Mouse (Mus musculus): Measurements from ENCODE around the gene Selplg. TPM values are rescaled to one million over a fixed set of nuclear protein-coding genes. Genes with fewer than 3 reads are reported as not detected.

Selplg gene
- polyA plus RNA-seq, 1 experiment from 2014 or later, result 18.9 TPM

DNA sequence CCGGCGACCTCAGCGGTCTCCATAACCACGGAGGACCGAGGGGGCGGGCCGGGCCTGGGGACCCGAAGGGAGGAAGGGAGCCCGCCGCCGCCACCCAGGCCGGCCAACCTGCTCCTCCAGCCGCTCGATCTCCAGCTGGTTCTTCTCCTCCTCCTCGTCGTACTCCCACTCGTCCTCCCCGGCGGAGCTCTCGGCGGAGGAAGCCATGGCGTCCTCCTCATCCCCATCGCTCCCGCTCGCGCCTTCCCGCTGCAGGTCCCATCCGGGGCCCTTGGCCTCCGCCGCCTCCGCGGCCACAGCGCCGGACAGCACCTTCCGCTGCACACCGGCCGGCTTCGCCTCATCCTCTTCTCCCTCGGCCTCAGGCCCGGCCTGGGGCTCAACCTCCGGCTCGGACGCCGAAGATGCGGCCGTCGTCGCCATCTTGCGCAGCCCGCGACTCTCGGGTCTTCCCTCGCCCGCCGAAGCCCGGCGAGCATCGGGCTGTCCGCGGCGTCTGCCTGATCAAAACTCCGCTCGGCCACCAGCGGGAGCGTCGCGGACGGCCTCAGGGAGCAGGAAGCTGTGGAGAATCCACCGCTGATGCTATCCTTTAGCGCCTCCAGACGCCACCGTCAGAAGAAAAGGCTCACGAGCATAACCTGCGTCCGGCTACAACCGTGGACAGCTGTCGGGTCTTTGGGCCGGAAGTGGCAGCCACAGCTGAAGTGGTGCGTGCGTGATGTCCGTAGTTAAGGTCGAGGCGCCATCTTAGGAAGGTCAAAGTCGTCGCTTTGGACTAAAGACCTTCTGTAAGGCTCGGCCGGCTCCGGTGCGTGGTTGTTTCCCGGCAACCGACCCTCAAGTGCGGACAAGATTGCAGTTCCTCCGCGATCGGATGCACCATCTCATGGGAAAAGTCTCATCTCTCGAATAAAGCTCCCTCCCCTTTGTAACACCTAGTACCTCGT is 61.0 kb downstream of the Selplg start:
- H3K4me1 ChIP-seq (ENCODE audit: insufficient read depth), result peaks cover 29% of the 10 kb centered on the region
- H3K9ac ChIP-seq (replicated peaks), result peak overlapping the region; percentile 93
- H3K4me2 ChIP-seq (ENCODE audit: low read depth, low read length), result peak overlapping the region; percentile 97
- WGBS (ENCODE audit: insufficient replicate concordance), result under 1% methylated on average over 93 of the region's 97 CpGs
- DNase-seq (peak; percentile 87), ATAC-seq (peak; percentile 82)
- no peak for TF ChIP-seq CTCF (IDR thresholded peaks at IDR 0.05; ENCODE audit: low read depth)
- TF ChIP-seq EP300 (IDR thresholded peaks at IDR 0.05; ENCODE audit: low read depth), result peak; percentile 90
- H3K36me3 ChIP-seq (replicated peaks; ENCODE audit: insufficient read depth, low read length), result peaks cover 25% of the 10 kb centered on the region
- H3K27ac ChIP-seq (ENCODE audit: low read depth), result peak overlapping the region; percentile 92
- no peaks in the 10 kb centered on the region for H3K27me3 ChIP-seq (ENCODE audit: insufficient read depth, low read length)
- H3K4me3 ChIP-seq (ENCODE audit: low read depth, low read length), result peak overlapping the region; percentile 88
- no peaks in the 10 kb centered on the region for H3K9me3 ChIP-seq (ENCODE audit: low read length)

DNA sequence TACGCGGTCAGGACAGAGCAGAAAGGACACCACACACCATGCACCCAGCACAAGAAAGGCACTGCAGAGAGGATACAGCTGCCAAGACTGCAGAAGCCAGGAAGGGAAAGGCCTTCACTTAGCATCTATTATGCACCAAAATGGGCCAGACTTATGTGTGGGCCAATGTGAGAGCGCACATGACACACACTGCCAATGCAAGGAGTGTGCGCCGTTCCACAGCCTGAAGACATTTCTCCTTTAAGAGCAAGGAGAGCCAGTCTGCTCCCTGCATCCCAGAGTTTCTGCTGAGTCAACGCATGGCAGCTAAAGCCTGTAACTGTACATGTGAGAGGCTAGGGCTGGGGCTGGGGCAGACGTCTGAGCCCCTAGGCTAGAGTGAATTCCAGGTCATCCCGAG is 63.6 kb downstream of the Selplg start:
- ATAC-seq, result no peak
- Histone ChIP-seq H3K27me3 (ENCODE audit: insufficient read depth, low read length) (no peaks in the 10 kb centered on the region), H3K27ac (ENCODE audit: low read depth) (no peak overlapping the region), H3K9me3 (ENCODE audit: low read length) (no peaks in the 10 kb centered on the region), H3K4me3 (ENCODE audit: low read depth, low read length) (no peak overlapping the region), H3K4me2 (ENCODE audit: low read depth, low read length) (no peak overlapping the region), H3K4me1 (ENCODE audit: insufficient read depth) (peaks cover 21% of the 10 kb centered on the region), H3K9ac (replicated peaks) (no peak overlapping the region), H3K36me3 (replicated peaks; ENCODE audit: insufficient read depth, low read length) (peaks cover 12% of the 10 kb centered on the region)
- TF ChIP-seq EP300 (IDR thresholded peaks at IDR 0.05; ENCODE audit: low read depth) (no peak), CTCF (IDR thresholded peaks at IDR 0.05; ENCODE audit: low read depth) (no peak)
- no peak for DNase-seq
- 85% methylated on average over 8 of the region's 8 CpGs for WGBS (ENCODE audit: insufficient replicate concordance)

Other genes starting within 250 kb of the Selplg start
- gene Cmklr1, start 182.2 kb downstream of the Selplg start, polyA plus RNA-seq (2015; fragmentation: Nextera tagmentation; extraction: Ambion mirVana), result 3.3 and 3.5 TPM in 2 replicates
- not detected in 2 replicates for gene 1700069L16Rik, start 107.9 kb downstream of the Selplg start, polyA plus RNA-seq (2015; fragmentation: Nextera tagmentation; extraction: Ambion mirVana)
- gene Ficd, start 96.8 kb downstream of the Selplg start, polyA plus RNA-seq (2015; fragmentation: Nextera tagmentation; extraction: Ambion mirVana), result 2.6 and 2.8 TPM in 2 replicates
- gene Sart3, start 60.1 kb downstream of the Selplg start, polyA plus RNA-seq (2015; fragmentation: Nextera tagmentation; extraction: Ambion mirVana), result 6.9 and 7.9 TPM in 2 replicates
- 109 TPM in 2 replicates for gene Iscu, start 59.9 kb downstream of the Selplg start, polyA plus RNA-seq (2015; fragmentation: Nextera tagmentation; extraction: Ambion mirVana)
- gene Tmem119, start 32.1 kb downstream of the Selplg start, polyA plus RNA-seq (2015; fragmentation: Nextera tagmentation; extraction: Ambion mirVana), result 3.2 and 3.4 TPM in 2 replicates
- 23.6 and 27.6 TPM in 2 replicates for gene Coro1c, start 76.1 kb upstream of the Selplg start, polyA plus RNA-seq (2015; fragmentation: Nextera tagmentation; extraction: Ambion mirVana)
- gene Ssh1, start 161.2 kb upstream of the Selplg start, polyA plus RNA-seq (2015; fragmentation: Nextera tagmentation; extraction: Ambion mirVana), result 3.7 and 4.3 TPM in 2 replicates
- not detected in 2 replicates for gene Dao, start 171.1 kb upstream of the Selplg start, polyA plus RNA-seq (2015; fragmentation: Nextera tagmentation; extraction: Ambion mirVana)
- gene Usp30, start 232.8 kb upstream of the Selplg start, polyA plus RNA-seq (2015; fragmentation: Nextera tagmentation; extraction: Ambion mirVana), result 2.6 and 2.8 TPM in 2 replicates

Measured in liver, postnatal 0 days (tissue).